Mouse (Mus musculus): ENCODE measurements around the gene Pigk.
"Not testable (repeated sequence)": the region's sequence is repeated elsewhere in the genome, so short reads cannot be mapped to it uniquely, and the experiment has no call there.

Gene Pigk

DNA sequence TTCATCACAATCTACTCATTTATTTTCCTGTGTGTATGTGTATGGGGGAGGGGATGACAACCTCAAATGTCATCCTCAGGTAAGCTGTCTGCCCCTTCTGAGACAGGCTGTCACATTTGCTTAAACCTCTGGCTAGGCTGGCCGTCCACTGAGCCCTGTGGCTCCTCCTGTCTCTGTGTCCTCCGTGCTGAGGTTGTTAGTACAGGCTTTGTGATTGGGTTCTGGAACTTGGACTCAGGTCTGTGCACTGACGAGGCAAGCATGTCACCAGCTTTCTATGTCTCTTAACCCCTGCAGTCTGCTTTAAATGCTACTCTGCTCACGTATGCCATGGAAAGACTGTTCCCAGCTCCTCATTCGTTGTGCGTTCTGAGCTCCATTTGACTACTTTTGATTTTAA is 62.5 kb downstream of the Pigk start:
- DNase-seq = no peak

GRCm38 (mm10) chr3:152776872-152777540 is 63.1 kb downstream of the Pigk start:
- DNase-seq = no peak

- DNase-seq = no peak
Observed at GRCm38 (mm10) chr3:152779819-152780218, 65.9 kb downstream of the Pigk start.

GRCm38 (mm10) chr3:152783792-152784191 is 69.9 kb downstream of the Pigk start:
- DNase-seq = peak; percentile 47

GRCm38 (mm10) chr3:152784353-152784752 is 70.5 kb downstream of the Pigk start:
- DNase-seq = not testable (repeated sequence)

DNA sequence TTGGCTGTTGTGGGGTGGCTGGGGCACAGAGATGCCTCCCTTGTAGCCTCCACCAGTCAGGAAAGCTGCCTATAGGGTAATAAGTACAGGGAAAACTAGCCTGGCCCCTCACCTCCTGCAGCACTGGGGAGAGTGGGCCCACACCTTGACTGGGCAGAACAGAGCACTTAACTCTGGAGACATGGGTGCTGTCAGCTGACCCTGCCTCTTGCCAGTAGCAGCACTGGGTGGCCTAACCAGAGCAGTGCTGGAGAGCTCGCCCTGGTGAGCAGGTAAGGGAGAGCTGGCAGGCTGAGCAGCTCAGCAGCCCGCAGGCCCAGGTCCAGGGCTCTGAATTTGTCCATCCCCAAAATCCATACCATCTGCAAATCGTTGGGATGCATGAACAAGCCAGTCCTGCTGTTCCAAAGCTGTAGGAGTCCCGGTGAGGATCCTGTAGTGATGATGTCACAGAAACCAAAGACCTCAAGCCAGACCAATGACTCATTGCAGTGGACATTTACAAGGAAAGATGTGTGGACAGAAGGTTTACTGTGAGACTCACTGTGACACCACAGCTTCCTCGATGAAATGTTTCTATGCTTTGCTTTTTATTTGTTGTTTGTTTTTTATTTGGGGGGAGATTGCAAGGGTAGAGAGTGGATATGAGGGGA is 74.5 kb downstream of the Pigk start:
- not testable (repeated sequence) for DNase-seq

- DNase-seq = no peak
Observed at GRCm38 (mm10) chr3:152792601-152793000, 78.7 kb downstream of the Pigk start.

DNA sequence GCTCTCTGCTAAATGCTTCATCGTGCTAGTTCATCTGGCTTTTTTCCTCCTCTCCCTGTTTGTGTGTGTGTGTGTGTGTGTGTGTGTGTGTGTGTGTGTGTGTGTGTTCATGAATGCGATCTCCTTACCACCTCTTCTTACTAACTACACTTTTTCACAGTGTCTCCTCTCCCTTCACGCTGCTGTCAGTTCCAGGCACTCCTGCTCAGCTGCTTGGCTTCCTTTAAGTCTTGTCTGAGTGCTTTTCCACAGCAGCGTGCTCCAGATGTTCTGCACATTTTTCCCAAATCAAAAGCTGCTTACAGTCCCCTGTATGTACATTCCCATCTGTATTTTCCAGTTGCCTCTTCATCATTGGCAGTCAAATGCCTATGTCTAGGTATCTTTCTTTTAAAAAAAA is 79.1 kb downstream of the Pigk start:
- DNase-seq = no peak

DNA sequence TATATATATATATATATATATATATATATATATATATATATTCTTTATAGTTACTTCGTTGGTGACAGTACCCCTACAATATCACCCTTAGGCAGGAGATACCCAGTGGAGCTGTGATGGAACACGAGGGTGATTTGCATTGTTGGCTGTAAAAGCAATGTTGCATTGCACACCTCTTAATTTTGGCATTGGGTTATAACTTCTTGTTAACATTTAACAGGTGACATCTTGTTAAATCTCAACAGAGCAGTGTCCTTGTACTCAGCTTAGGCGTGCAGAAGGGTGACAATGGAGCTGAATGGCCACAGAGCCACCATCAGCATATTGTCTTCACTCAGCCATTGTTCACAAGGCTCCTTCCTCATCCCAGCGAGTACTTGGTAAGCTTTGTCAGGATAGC is 82.3 kb downstream of the Pigk start:
- DNase-seq = no peak

- no peak for DNase-seq
Observed at GRCm38 (mm10) chr3:152797354-152797753, 83.5 kb downstream of the Pigk start.

DNA sequence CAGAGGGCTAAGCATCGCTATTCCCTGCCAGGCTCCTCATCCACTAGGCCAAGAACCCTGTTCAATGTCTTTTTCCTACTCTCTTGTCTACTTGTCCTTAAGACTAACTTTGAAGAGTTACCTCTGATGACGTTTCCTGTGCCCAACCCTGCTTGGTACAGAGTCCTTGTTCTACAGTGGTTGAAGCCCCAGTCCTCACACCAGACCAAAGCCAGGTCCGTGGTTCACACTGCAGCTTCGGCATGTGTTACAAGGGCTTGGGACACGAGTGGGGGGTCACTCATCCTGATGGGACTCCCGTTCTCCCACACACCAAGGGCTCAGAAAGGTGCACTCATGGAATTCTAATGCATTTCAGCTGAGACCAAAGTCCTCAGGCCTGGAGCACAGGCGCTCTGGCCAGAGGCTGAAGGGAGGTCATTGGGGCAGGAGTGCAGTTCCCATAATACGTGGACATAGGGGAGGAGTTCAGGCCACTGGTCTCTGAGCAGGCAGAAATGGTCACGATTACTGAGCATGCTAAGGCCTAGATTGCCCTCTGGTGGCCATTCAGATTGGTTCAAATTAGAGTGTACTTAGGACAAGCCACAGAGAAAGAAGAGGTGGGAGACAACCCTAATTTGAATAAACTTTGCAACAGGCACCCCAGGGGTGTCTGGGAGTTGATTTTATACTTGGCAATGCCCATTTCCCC is 86.0 kb downstream of the Pigk start:
- DNase-seq = no peak

- DNase-seq = no peak
Observed at GRCm38 (mm10) chr3:152813905-152814304, 100.0 kb downstream of the Pigk start.

DNA sequence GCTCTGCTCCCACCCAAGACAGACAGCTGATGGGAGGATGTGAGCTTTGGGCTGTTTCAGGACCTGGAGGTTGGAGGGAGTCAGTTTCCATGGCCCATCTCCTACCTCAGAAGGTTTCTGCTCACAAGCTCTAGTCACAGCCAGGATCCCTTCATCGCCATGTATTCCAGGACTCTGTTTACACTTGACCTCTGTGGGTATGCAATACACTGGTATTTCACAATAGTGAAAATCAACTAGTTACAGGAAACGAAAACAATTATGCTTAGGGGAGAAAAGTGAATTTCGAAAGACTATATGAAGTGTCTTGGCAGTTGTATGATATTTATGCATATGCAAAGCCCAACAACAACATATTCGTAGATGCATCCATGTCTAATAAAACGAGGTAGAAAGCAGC is 101.2 kb downstream of the Pigk start:
- DNase-seq = no peak

GRCm38 (mm10) chr3:152820406-152820805 is 106.5 kb downstream of the Pigk start:
- DNase-seq = no peak

DNA sequence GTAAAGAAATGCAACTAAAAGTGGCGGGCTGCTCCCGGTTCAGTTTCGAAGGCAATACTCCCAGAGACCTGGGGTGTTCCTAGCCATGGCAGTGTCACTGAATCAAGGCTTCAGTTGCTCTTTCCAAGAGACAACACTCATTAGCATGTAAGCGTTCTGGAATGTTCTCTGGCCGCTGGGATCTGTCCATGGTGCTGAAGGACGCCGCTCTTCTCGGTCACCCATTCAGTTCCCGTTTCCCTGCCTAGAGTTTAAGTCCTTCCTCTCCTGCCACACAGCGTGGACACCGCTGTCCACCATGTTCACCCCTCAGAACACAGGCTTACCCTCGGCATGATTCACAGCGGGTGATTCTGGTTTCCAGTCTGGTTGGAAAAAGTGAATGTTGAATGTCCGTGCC is 107.3 kb downstream of the Pigk start:
- DNase-seq = no peak

DNA sequence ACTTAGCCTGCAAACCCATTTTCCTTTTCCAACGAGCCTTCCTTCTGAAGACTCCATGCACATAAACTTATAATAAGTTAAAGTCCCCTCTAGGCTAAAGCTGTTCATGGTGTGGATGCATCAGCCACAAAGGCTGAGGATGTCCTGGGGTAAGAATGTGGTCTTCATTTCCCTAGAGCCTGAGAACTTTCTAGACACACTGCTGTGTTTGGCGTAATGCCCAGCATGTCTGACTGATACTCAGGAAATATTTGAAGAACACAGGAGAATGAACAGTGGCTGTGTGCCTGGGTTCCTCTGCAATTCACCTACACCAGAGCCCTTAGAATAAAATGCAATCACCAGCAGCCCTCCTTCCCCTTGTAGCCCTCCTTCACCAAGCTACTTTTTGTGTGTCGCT is 117.5 kb downstream of the Pigk start:
- DNase-seq = no peak

DNA sequence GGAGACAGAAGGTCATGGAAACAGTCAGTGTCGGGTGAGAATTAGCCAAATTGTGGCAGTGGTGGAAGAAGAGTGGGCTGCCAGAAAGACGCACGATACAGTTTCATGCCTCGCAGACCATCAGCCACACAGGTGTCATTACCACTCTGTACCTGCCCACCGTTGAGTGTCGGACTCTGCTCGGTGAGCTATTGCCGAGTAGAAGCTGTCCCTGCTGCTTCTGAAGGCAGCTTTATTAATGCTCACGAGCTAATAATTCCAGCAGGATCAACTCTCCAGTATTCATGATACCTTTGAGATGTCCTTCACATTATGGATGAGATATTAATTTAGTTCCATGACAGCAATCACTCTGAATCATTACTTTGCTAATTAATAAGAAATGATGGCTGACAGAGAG is 118.1 kb downstream of the Pigk start:
- DNase-seq = no peak

DNA sequence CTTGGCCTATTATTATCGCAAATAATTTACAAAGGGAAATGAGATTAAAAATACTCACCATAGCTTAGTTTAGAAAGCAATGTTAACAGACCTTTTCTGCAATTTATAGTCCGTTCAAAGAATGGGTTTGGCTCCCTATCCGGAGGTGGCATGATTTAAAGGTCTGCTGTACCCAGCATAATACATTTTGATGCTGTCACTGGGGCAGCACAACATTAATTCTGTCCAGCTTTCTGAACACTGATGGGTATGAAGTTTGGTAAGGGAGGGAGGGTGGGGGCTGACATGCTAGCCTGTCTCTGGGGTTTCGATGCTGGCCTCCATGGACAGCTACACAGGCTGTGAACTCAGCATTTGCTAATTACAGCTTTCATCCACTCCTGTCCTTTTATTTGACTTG is 118.5 kb downstream of the Pigk start:
- no peak for DNase-seq

GRCm38 (mm10) chr3:152837407-152837806 is 123.5 kb downstream of the Pigk start:
- DNase-seq = no peak

- DNase-seq = no peak
Observed at GRCm38 (mm10) chr3:152837938-152838337, 124.0 kb downstream of the Pigk start.

- no peak for DNase-seq
Observed at GRCm38 (mm10) chr3:152841264-152841663, 127.4 kb downstream of the Pigk start.

DNA sequence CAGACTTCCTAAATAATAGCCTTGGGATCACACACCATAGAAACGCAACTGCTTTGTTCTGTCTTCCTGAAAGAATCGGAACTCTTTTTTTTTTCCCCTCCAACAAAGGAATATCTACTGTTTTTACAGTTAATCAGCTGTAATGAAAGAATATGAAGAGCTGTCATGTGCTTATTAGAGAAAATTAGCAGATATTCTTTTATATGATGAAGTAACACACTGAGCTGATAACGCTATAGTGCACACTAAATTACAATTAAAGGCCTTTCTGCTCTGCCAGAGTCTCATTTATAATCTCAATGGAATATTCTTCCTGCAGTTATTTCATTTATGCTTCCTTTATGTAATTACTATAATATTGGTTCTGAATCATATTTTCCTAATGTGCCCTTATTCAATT is 128.7 kb downstream of the Pigk start:
- DNase-seq = no peak

DNA sequence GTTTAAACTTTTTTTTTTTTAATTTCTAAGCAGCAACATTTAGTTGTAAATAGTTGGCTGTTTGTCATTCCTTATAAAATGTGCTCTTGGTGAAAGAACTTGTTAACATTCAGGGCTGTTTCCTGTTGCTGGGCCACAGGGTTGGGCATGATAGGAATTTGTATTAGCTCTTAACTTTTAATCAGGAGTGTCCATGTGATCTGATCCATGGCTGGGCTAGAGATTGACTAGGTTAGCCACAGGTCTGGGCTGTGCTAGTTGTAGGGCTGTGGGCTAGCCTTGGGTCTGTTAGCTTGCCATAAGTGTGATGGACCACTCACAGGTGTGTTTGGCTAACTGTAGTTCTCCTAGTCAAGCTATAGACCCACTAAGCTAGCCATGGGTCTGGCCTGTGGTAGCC is 130.0 kb downstream of the Pigk start:
- no peak for DNase-seq

GRCm38 (mm10) chr3:152855006-152855614 is 141.2 kb downstream of the Pigk start:
- no peak for DNase-seq

Measured in cerebellum, adult 11 months (tissue).